Mouse (Mus musculus): Measurements from ENCODE around the gene Wdr75. TPM values are rescaled to one million over a fixed set of nuclear protein-coding genes. Genes with fewer than 3 reads are reported as not detected.
A peak's percentile ranks its signal among the peaks of the same experiment; 100 is the strongest.

Gene Wdr75
- 47.3 and 54.4 TPM in 2 replicates for total RNA-seq (2017)

DNA sequence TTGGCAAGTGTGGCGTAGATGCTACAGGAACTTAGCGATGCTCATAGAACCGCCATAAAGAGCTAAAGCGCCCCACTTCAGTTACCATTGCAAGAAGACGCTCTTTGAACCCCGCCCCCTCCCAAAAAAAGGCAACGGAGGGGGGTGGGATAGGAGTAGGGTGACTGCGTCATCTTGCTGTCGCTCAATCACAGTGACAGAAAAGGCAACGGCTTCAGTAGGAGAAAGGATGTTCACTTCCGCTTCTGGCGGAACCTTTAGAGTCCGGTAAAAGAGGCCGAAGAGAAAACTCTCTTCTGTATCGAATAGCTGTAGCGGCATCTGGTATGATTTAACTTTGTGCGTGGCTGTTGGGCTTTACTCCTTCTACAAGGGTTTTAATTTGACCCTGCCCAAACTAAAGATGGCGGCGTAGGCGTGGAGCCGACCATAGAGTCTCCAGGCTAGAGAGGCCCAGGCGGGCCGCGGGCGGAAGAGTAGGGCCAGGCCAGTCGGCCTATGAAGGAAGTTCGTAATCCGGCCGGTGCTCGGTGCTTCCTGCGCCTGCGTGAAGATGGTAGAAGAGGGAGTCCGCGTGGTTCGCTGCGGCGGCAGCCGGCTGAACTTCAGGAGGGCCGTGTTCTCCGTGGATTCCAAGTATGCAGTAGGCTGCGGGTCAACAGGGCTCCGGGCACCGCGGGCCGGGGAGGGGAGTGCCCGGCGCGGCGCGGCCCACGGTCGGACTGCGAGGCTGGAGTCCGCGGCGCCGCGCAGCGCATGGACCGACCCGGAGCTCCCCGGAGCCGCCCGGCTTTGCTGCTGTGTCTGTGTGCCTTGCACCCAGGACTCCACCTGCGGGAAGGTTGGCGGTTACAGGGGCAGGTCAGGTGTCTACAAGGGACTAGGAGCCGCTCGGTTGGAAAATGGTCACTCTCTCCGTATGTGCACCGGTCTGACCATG lies at the start of gene Wdr75:
Gene Wdr75 (plus strand): TSS at position 198 of the 940 bp plus-strand sequence.
- peak; percentile 99 for ATAC-seq (ENCODE audit: extremely low read depth, insufficient number of reproducible peaks, low FRiP score, poor library complexity, severe bottlenecking)

DNA sequence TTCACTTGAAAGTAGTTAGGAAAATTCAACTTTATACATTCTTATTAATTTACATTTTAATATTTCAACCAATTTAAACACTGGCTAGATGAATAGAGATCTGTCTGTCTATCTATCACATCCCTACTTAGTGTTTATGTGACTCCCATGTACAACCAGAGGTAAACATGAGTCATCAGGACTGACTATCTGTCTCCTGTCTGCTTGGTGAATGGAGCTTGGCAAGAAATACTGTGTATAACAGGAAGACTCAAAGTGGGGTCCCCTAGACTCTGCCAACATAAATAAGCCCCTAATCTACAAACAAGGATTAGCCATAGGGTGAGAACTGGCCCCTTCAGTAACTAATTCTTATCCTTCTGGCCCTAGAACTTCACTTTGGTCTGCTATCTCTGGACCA lies 39.1 kb upstream of the Wdr75 start:
- ATAC-seq (ENCODE audit: extremely low read depth, insufficient number of reproducible peaks, low FRiP score, poor library complexity, severe bottlenecking) = no peak

- ATAC-seq (ENCODE audit: extremely low read depth, insufficient number of reproducible peaks, low FRiP score, poor library complexity, severe bottlenecking) = no peak
These were observed 38.3 kb upstream of the Wdr75 start for GRCm38 (mm10) chr1:45756707-45757106.

DNA sequence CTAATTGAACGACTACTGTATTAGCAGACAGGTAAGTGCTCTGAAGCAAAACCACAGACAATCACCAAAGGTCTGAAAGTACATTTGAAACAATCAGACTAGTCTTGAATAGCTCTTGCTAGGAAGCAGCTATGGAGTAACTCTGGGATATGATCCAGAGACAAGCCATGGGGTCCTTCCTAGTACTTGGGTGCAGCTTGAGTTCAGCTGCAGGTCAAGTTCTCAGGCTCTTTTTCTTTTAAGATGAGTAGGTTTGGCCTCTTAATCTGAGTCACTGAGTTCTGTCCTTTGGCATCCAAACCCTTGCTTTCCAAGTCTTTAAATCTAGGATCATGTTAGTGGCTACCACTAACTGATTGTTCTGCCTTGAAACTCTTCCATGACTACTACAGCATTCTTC lies 37.0 kb upstream of the Wdr75 start:
- ATAC-seq (ENCODE audit: extremely low read depth, insufficient number of reproducible peaks, low FRiP score, poor library complexity, severe bottlenecking) = no peak

DNA sequence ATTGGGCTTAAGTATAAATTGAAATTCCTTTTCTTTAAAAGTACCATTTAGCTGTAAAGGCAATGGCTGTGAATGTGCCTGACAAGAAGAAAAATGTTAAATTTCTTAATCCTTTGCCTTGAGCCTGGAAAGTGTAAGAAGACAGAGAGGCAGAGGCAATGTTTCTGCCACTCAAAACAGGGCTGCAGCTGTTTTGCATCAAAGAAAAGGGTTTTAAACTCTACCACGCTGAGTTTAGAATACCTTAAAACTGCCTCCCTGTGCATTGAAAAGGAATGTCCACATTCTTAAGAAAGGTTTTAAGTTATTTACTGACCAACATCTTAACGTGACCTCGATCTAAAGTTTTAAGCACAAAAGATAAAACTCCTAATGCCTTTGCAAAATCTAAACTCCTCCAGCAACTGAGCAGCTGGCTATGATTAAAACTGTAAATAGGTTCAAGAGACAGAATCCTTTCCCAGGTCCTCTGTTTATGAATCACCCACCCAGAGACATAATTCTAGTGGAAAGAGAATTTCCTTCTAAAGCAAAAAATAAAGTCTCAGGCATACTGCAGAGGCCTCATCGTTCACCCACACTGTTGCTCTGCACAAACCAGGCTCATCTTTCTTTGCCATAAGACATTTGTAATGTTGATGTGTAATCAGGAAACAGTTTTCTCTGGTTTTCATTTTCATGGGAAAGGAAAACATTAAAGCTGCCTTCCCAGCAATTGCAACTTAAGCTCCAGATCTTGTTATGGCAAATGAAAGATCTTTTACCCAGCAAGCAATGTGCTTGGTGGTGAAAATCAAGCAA lies 34.1 kb upstream of the Wdr75 start:
- ATAC-seq (ENCODE audit: extremely low read depth, insufficient number of reproducible peaks, low FRiP score, poor library complexity, severe bottlenecking) = no peak

DNA sequence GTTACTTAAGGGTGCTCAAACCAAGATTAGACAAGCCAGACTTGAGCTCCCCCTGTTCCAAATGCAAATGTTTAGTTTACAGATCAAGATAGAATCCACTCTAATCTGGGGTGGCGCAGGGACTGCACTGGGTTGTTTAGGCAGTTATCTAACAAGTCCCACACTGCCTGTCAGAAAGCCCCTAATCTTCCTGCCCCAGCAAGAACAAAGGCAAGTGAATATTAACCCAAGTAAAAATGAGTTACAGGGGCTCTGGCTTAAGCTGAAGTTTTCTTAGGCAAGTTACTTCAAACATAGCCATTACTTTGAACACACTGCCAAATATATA lies 33.5 kb upstream of the Wdr75 start:
- ATAC-seq (ENCODE audit: extremely low read depth, insufficient number of reproducible peaks, low FRiP score, poor library complexity, severe bottlenecking) = no peak

DNA sequence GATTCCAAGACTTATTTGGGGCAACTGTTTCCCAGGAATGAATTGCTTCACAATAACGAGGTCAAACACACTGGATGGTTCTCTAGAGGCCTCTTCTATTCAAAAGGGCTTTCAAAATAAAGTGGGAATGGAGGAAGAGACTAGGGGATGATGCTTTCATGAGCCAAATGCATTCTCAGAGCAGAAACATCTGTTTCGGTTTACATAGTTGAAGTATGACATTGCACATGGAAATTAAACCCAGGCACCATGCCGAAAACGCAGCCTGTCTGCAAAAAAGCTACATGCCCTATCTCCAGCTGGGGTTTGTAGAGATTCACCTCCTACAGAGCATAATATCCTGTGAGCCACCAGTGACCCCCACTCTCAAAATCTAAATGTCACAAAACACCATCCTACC lies 29.3 kb upstream of the Wdr75 start:
- ATAC-seq (ENCODE audit: extremely low read depth, insufficient number of reproducible peaks, low FRiP score, poor library complexity, severe bottlenecking) = no peak

GRCm38 (mm10) chr1:45766123-45766522 lies 28.8 kb upstream of the Wdr75 start:
- 0 out of 2 replicates have a peak, but pooled peaks have one; percentile 33 for ATAC-seq (ENCODE audit: extremely low read depth, insufficient number of reproducible peaks, low FRiP score, poor library complexity, severe bottlenecking)

DNA sequence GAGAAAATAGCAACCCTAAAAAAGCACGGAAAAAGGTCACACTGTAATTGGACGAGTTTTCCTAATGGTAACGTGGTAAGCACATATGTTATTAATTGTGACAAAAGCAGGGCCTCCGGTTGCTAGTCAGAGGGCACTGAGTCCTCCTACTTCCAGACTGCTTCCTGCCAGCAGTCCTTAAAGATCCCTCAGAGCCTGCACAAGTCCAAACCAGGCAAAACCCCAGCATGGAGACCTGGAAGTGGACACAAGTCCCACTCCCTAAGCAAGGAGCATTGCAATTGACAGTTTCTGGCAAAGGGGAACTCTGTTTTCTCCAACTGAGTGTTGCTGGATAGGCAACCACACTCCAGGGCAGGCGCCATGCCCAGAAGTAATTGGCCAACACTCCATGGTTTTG lies 27.4 kb upstream of the Wdr75 start:
- ATAC-seq (ENCODE audit: extremely low read depth, insufficient number of reproducible peaks, low FRiP score, poor library complexity, severe bottlenecking) = no peak

DNA sequence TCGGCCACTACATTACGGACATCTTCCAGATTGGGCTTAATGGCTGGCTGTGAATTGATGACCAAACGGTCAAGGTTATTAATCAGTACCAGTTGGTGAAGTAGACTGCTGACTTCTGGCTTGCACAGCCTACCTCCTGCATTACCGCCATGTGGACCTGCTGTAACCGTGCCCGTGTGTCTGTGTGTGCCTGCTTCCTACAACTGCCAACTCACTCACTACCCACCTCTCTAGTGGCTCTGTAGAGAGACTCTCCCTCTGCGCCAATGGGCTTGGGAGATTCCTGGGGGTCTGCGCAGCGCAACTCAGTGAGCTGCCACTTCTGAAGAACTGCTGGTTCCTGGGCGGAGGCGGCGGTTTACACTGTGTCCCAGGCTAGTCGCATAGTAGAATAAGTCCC lies 25.6 kb upstream of the Wdr75 start:
- no peak for ATAC-seq (ENCODE audit: extremely low read depth, insufficient number of reproducible peaks, low FRiP score, poor library complexity, severe bottlenecking)

GRCm38 (mm10) chr1:45770051-45770450 lies 24.9 kb upstream of the Wdr75 start:
- ATAC-seq (ENCODE audit: extremely low read depth, insufficient number of reproducible peaks, low FRiP score, poor library complexity, severe bottlenecking) = no peak

GRCm38 (mm10) chr1:45780606-45781288 lies 14.2 kb upstream of the Wdr75 start:
- no peak for ATAC-seq (ENCODE audit: extremely low read depth, insufficient number of reproducible peaks, low FRiP score, poor library complexity, severe bottlenecking)

DNA sequence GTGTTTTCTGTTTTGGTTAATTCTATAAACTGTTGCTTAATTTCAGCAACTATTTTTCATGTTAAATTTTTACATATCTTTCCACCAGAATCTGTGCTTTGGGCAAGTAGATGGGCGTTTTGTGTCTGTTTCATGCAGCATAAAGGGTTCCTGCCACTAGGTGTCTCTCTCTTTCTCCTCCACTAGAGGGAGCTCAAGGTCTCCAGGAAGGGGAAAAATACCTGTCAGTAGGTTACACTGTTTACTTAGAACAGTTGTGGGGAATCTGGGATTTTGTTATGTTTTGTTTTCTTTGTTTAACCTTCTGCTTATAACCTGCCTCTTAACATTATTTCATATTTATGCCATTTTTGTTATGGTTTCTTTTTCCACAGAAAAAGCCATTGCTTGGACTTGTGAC lies 21.9 kb downstream of the Wdr75 start:
- peak; percentile 88; the same call in 1 of the 2 replicates for ATAC-seq (ENCODE audit: extremely low read depth, insufficient number of reproducible peaks, low FRiP score, poor library complexity, severe bottlenecking)

DNA sequence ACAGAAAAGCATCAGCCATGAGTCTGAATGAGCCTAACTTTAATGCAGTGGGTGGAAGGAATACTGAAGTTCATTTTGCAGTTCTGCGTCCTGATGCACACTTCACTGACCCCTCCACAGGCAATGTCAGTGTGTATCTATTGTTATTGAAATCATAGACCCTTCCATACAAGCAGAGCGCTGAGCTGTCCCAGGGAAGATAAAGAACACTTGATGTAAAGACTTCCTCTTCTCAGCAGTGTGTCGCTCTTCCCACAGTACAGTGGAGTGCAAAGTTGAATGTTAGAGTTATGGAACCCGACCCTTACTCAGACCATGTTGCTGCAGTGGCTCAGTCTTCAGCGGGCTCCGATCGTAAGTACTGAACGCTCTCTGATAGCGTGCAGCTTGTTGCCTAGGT lies 23.6 kb downstream of the Wdr75 start:
- ATAC-seq (ENCODE audit: extremely low read depth, insufficient number of reproducible peaks, low FRiP score, poor library complexity, severe bottlenecking) = no peak

DNA sequence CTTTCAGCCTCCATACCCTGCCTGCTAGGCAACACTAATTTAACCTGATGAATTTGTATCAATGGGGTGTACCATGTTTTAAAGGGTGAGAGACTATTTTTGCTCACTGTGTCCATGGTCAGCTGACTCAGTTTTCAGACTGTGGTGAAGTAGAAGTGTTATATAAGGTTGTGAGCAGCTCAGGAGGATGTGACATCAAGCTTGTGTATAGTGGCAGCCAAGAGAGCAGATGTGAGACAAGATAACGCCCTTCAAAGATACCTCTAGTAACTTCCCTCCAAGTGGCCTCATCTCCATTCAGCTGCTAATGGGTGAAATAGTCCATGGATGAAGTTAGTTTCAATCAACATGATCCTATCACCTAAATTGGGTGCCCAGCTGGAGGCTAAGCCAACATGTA lies 29.5 kb downstream of the Wdr75 start:
- ATAC-seq (ENCODE audit: extremely low read depth, insufficient number of reproducible peaks, low FRiP score, poor library complexity, severe bottlenecking) = no peak

GRCm38 (mm10) chr1:45825140-45825539 lies 30.2 kb downstream of the Wdr75 start:
- peak; percentile 88 for ATAC-seq (ENCODE audit: extremely low read depth, insufficient number of reproducible peaks, low FRiP score, poor library complexity, severe bottlenecking)

- no peak for ATAC-seq (ENCODE audit: extremely low read depth, insufficient number of reproducible peaks, low FRiP score, poor library complexity, severe bottlenecking)
These were observed 30.7 kb downstream of the Wdr75 start for GRCm38 (mm10) chr1:45825630-45826029.

DNA sequence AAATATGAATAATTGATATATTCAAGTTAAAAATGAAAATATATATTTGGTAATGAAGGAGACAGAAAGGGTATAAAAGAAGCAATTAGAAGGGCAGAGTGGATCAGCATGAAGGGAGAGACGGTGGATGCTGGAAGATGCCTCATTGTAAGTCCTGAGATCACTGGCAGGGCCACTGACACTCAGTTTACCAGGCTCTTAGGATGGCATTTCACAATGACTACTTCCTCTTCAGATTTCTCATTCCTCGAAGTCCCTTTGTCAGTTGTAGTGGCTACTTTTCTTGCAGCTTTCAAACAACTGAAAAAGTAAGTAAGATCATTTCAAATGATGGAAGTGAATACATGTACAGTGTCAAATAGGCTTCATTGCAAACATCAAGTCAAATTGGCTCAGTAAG lies 31.2 kb downstream of the Wdr75 start:
- no peak for ATAC-seq (ENCODE audit: extremely low read depth, insufficient number of reproducible peaks, low FRiP score, poor library complexity, severe bottlenecking)

DNA sequence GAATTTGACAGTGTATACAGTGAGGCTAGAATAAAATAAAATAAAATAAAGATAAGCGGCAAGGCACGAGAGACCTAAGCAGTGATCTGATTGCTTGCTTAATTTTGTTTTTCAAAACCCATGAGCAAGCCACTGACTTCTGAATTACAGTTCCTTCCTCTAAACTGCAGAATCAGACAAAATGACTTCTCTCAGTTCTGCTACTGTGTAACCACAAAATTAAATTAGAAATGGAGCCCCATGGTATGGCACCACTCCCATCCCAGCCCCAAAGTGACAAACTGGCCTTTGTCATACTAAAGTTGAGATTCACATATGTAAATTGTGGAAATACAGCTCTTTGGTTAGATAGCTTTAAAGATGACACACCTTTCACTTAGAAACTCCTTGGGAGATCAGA lies 31.8 kb downstream of the Wdr75 start:
- ATAC-seq (ENCODE audit: extremely low read depth, insufficient number of reproducible peaks, low FRiP score, poor library complexity, severe bottlenecking) = no peak

Data from neutrophil, adult 5-6 weeks (primary cell).